Mouse (Mus musculus): Measurements from ENCODE around the gene Gid4. TPM values are rescaled to one million over a fixed set of nuclear protein-coding genes. Genes with fewer than 3 reads are reported as not detected.
A peak's percentile ranks its signal among the peaks of the same experiment; 100 is the strongest.

The Gid4 gene
- polyA plus RNA-seq, 1 experiment, result 18.0 TPM

DNA sequence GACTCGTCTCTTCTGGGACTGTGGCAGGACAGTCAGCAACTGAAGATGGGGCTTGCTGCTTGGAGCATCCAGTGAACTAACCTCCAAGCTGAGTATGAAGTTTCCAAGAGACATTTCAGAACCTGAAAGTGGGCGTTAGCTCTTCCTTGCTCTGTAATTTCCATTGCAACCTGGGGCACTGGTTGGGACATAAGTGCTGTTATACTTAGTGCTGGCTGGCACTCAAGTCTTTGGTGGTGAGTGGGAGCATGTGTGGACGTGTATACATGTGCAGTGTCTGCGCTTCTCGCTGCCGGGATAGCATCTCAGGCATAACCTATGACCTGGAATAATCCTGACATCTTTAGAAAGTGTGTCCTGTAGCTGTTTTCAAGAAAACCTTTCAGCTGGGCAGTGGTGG is 25.6 kb upstream of the Gid4 start:
- TF ChIP-seq POLR2A (IDR thresholded peaks at IDR 0.05; ENCODE audit: low read depth, low read length), result no peak
- TF ChIP-seq CTCF (IDR thresholded peaks at IDR 0.05; ENCODE audit: borderline replicate concordance, insufficient read depth, low read length), result no peak

GRCm38 (mm10) chr11:60396546-60396945 is 20.4 kb upstream of the Gid4 start:
- no peak for TF ChIP-seq CTCF (IDR thresholded peaks at IDR 0.05; ENCODE audit: borderline replicate concordance, insufficient read depth, low read length)
- TF ChIP-seq POLR2A (IDR thresholded peaks at IDR 0.05; ENCODE audit: low read depth, low read length), result no peak
- H3K27ac ChIP-seq (ENCODE audit: insufficient read depth, low read length), result no peak overlapping the region
- no peak overlapping the region for H3K4me3 ChIP-seq (ENCODE audit: insufficient read depth, low read length)
- no peaks in the 10 kb centered on the region for H3K4me1 ChIP-seq (ENCODE audit: control insufficient read depth, insufficient read depth, low read length)

More for the DNA sequence above, 25.6 kb upstream of the Gid4 start:
- Histone ChIP-seq H3K4me1 (ENCODE audit: control insufficient read depth, insufficient read depth, low read length) (no peaks in the 10 kb centered on the region), H3K4me3 (ENCODE audit: insufficient read depth, low read length) (no peak overlapping the region), H3K27ac (ENCODE audit: insufficient read depth, low read length) (no peak overlapping the region)

DNA sequence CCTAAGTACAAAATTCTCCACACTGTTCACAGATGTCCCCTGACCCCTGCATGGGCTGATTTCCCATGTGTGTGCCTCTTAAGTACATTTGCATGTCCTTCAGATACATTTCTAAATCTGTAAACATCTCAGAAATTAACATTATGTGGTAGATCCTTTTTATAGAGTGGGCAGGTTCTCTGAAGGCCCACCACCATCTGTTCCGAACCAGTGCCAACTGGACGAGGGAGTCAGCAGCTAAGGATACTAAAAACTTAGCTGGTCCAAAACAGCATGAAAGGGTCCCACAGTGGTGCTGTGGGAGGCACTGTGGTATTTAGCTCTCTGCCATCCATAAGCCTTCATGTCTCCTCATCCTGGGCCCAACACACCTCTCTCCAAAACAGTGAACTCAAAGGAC is 19.8 kb upstream of the Gid4 start:
- TF ChIP-seq CTCF (IDR thresholded peaks at IDR 0.05; ENCODE audit: borderline replicate concordance, insufficient read depth, low read length) (no peak), POLR2A (IDR thresholded peaks at IDR 0.05; ENCODE audit: low read depth, low read length) (no peak)
- Histone ChIP-seq H3K4me3 (ENCODE audit: insufficient read depth, low read length) (no peak overlapping the region), H3K4me1 (ENCODE audit: control insufficient read depth, insufficient read depth, low read length) (no peaks in the 10 kb centered on the region), H3K27ac (ENCODE audit: insufficient read depth, low read length) (no peak overlapping the region)

DNA sequence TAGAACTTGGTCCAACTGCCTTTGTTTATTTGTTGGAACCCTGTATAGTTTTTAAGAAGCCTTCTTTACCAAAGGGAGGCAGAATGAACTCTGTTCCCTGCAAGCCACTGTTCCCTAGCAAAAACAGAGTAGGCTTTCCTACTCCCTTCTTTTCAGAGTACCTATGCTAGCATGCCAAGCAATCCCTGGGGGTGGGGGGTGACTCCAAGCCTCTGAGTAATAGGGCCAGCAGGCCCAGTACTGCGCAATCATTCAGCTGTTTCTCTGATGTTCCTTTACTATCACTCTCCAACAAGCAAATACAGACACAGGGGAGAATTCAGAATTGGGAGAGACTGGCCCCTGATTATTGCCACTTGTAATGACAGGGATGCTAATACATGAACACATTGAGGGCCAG is 10.3 kb upstream of the Gid4 start:
- H3K4me3 ChIP-seq (ENCODE audit: insufficient read depth, low read length), result no peak overlapping the region
- H3K27ac ChIP-seq (ENCODE audit: insufficient read depth, low read length), result no peak overlapping the region
- no peaks in the 10 kb centered on the region for H3K4me1 ChIP-seq (ENCODE audit: control insufficient read depth, insufficient read depth, low read length)
- no peak for TF ChIP-seq POLR2A (IDR thresholded peaks at IDR 0.05; ENCODE audit: low read depth, low read length)
- no peak for TF ChIP-seq CTCF (IDR thresholded peaks at IDR 0.05; ENCODE audit: borderline replicate concordance, insufficient read depth, low read length)

GRCm38 (mm10) chr11:60412173-60412572 is 4.8 kb upstream of the Gid4 start:
- TF ChIP-seq POLR2A (IDR thresholded peaks at IDR 0.05; ENCODE audit: low read depth, low read length), result no peak
- TF ChIP-seq CTCF (IDR thresholded peaks at IDR 0.05; ENCODE audit: borderline replicate concordance, insufficient read depth, low read length), result no peak
- Histone ChIP-seq H3K4me3 (ENCODE audit: insufficient read depth, low read length) (no peak overlapping the region), H3K4me1 (ENCODE audit: control insufficient read depth, insufficient read depth, low read length) (peaks cover 3% of the 10 kb centered on the region; the same call in 1 of the 2 replicates), H3K27ac (ENCODE audit: insufficient read depth, low read length) (no peak overlapping the region)

GRCm38 (mm10) chr11:60412921-60413320 is 4.0 kb upstream of the Gid4 start:
- Histone ChIP-seq H3K27ac (ENCODE audit: insufficient read depth, low read length) (no peak overlapping the region), H3K4me1 (ENCODE audit: control insufficient read depth, insufficient read depth, low read length) (peaks cover 3% of the 10 kb centered on the region; the same call in 1 of the 2 replicates), H3K4me3 (ENCODE audit: insufficient read depth, low read length) (no peak overlapping the region)
- TF ChIP-seq CTCF (IDR thresholded peaks at IDR 0.05; ENCODE audit: borderline replicate concordance, insufficient read depth, low read length) (no peak), POLR2A (IDR thresholded peaks at IDR 0.05; ENCODE audit: low read depth, low read length) (no peak)

DNA sequence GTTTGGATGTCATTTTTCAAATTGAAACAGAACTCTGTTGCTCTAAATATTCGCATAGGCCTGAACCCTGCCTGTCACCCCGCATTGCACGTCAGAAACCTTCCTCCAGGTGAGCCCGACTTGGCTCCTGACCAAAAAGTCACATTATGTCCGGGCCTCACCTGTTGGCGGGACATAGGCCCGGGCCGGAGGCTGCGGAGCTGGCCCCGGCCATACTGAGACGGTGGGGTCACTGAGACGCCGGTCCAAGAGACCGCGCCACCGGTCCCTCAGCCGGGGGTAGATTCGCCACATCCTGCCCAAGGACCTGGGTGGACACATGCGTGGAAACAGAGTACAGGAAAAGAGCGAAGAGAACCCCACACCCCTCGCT is 369 bp upstream of the Gid4 start:
- Histone ChIP-seq H3K27ac (ENCODE audit: insufficient read depth, low read length) (no peak overlapping the region), H3K4me1 (ENCODE audit: control insufficient read depth, insufficient read depth, low read length) (peaks cover 5% of the 10 kb centered on the region; the same call in 1 of the 2 replicates)
- no peak for TF ChIP-seq CTCF (IDR thresholded peaks at IDR 0.05; ENCODE audit: borderline replicate concordance, insufficient read depth, low read length)
- TF ChIP-seq POLR2A (IDR thresholded peaks at IDR 0.05; ENCODE audit: low read depth, low read length), result no peak

DNA sequence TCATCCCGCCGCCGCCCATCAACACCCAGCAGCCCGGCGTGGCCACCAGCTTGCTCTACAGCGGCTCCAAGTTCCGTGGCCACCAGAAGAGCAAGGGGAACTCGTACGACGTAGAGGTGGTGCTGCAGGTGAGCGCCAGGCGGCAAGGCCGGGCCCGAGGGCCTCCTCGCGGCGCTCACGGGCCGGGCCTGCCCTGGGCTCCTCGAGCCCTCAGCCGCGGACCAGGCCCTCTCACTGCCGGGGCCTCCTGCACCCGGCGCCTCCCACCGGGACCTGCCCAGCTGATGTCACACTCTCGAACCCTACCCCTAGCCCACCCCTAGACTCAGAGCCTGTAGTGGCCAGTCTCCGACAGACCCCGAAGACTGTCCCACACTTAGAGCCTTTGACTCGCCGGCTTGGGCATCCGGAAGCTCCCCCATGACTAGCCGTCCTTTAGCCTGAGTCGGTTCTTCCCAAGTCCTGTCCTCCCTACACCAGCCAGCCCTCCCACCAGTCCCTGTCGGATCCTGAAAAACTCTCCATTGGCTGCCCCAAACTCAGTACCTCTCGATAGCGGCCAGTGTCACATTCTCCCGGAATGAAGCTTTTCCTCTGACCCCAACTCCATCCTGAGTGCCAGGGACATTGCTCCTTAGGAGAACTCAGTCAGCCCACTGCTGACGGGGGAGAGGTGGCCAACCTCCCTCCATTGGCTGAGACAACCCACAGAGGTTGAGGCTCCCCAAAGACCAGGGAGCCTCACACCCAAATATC is 950 bp downstream of the Gid4 start, which contains the start of gene Atpaf2:
Atpaf2 (minus strand) TSS at position 741 of the 756 bp plus-strand sequence.
- peaks cover 5% of the 10 kb centered on the region; the same call in 1 of the 2 replicates for H3K4me1 ChIP-seq (ENCODE audit: control insufficient read depth, insufficient read depth, low read length)
- peak within 1 kb of the TSS; percentile 22 for H3K27ac ChIP-seq (ENCODE audit: insufficient read depth, low read length)
- peak within 1 kb of the TSS; percentile 71 for H3K4me3 ChIP-seq (ENCODE audit: insufficient read depth, low read length)
- TF ChIP-seq POLR2A (IDR thresholded peaks at IDR 0.05; ENCODE audit: low read depth, low read length) (peak; percentile 41; the same call in 1 of the 2 replicates), CTCF (IDR thresholded peaks at IDR 0.05; ENCODE audit: borderline replicate concordance, insufficient read depth, low read length) (no peak)

More for the DNA sequence above, 369 bp upstream of the Gid4 start:
- H3K4me3 ChIP-seq (ENCODE audit: insufficient read depth, low read length), result peak overlapping the region; percentile 69

DNA sequence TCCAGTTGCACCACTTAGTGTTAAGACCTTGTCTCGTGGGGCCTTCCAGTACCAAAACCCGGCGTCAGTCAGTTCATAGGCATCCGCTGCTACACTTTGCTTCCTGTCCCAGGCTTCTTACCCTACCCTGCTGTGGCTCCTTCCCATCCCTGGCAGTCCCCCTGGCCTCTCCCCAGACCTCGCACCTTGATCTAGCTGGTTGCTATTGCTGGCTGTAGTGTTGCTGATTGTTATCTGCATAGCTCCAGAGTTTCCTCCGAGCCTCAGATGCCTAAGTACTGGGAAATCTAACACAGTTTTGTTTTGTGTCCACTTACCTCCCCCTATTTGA is 1.5 kb downstream of the Gid4 start:
- no peak overlapping the region for H3K27ac ChIP-seq (ENCODE audit: insufficient read depth, low read length)
- H3K4me3 ChIP-seq (ENCODE audit: insufficient read depth, low read length), result peak overlapping the region; percentile 71
- TF ChIP-seq CTCF (IDR thresholded peaks at IDR 0.05; ENCODE audit: borderline replicate concordance, insufficient read depth, low read length), result no peak
- no peak for TF ChIP-seq POLR2A (IDR thresholded peaks at IDR 0.05; ENCODE audit: low read depth, low read length)
- peaks cover 5% of the 10 kb centered on the region; the same call in 1 of the 2 replicates for H3K4me1 ChIP-seq (ENCODE audit: control insufficient read depth, insufficient read depth, low read length)

- 0 out of 2 replicates have a peak, but pooled peaks cover 2% of the 10 kb centered on the region for H3K4me1 ChIP-seq (ENCODE audit: control insufficient read depth, insufficient read depth, low read length)
- H3K27ac ChIP-seq (ENCODE audit: insufficient read depth, low read length), result no peak overlapping the region
- no peak for TF ChIP-seq POLR2A (IDR thresholded peaks at IDR 0.05; ENCODE audit: low read depth, low read length)
- no peak overlapping the region for H3K4me3 ChIP-seq (ENCODE audit: insufficient read depth, low read length)
Measured at GRCm38 (mm10) chr11:60422046-60422668, 5.2 kb downstream of the Gid4 start.
